Mouse (Mus musculus) E14TG2a.4 (cell line): ENCODE data around the gene Syvn1.

ENCODE experiments used
- CTCF ChIP-seq: conservative IDR thresholded peaks from 2 replicates; pipeline ENCODE4 v1.5.1; 2014; ENCODE audit warnings: low read length
- NANOG ChIP-seq: IDR thresholded peaks from 2 replicates; pipeline ENCODE4 v1.6.1; 2014; ENCODE audit warnings: borderline replicate concordance, low read length, mixed read lengths
- POU5F1 ChIP-seq: IDR thresholded peaks from 2 replicates; pipeline ENCODE4 v1.6.1; 2014; ENCODE audit warnings: low read length, borderline replicate concordance

GRCm38 (mm10) chr19:6047154-6047898 is 950 bp downstream of the Syvn1 start:
- TF ChIP-seq CTCF (no peak), NANOG (no peak), POU5F1 (no peak)
